ENCODE assay signal across 9 mouse cellular contexts in genomic region chr4:53738956-53739616, GRCm38 (mm10). TPM values are rescaled to one million over a fixed set of nuclear protein-coding genes. Genes with fewer than 3 reads are reported as not detected.
A peak's percentile ranks its signal among the peaks of the same experiment; 100 is the strongest.
DNase-seq lines count a peak whose midpoint lies in the region; ATAC-seq and TF ChIP-seq lines count a peak whose summit lies in the region.
"Had no signal": no experiment of that assay in that cellular context is flagged by ENCODE, and none has a peak within 500 bp of the region (broad histone marks: within the 10 kb centered on the region; RNA-seq: fewer than 3 reads in every experiment).

No protein-coding gene starts in this region.

- H3K36me3 ChIP-seq in heart, embryonic 10.5 days = peaks cover 35% of the 10 kb centered on the region
- H3K36me3 ChIP-seq in forebrain, embryonic 12.5 days (replicated peaks) = peaks cover 39% of the 10 kb centered on the region
- H3K36me3 ChIP-seq in kidney, postnatal 0 days (ENCODE audit: insufficient read depth, low read length) = 0 out of 2 replicates have a peak, but pooled peaks cover 8% of the 10 kb centered on the region
- H3K36me3 ChIP-seq in splenic B cell, adult 2 months (ENCODE audit: control insufficient read depth, insufficient read depth, low read length, poor library complexity, severe bottlenecking) = no peaks in the 10 kb centered on the region

- H3K4me3 ChIP-seq in heart, embryonic 10.5 days = no peak overlapping the region
- no peak overlapping the region for H3K4me3 ChIP-seq in forebrain, embryonic 12.5 days (replicated peaks)
- H3K4me3 ChIP-seq in kidney, postnatal 0 days (replicated peaks; ENCODE audit: low read depth, low read length) = no peak overlapping the region
- H3K4me3 ChIP-seq: limb, embryonic 15.5 days had no signal

- no peaks in the 10 kb centered on the region for H3K27me3 ChIP-seq in heart, embryonic 10.5 days (ENCODE audit: insufficient read depth, poor library complexity, severe bottlenecking)
- H3K27me3 ChIP-seq in forebrain, embryonic 12.5 days = no peaks in the 10 kb centered on the region
- H3K27me3 ChIP-seq in kidney, postnatal 0 days (ENCODE audit: insufficient read depth, low read length) = no peaks in the 10 kb centered on the region
- H3K27me3 ChIP-seq in splenic B cell, adult 2 months (ENCODE audit: control insufficient read depth, insufficient read depth, low read length, poor library complexity, severe bottlenecking) = no peaks in the 10 kb centered on the region
- H3K27me3 ChIP-seq: limb, embryonic 15.5 days had no signal

- 44% methylated on average over 6 of the region's 6 CpGs for WGBS in heart, embryonic 10.5 days
- WGBS in forebrain, embryonic 12.5 days = 39% methylated on average over 6 of the region's 6 CpGs
- 35% methylated on average over 6 of the region's 6 CpGs for WGBS in kidney, postnatal 0 days

- peak; percentile 77 for TF ChIP-seq CTCF in kidney, postnatal 0 days (IDR thresholded peaks at IDR 0.05; ENCODE audit: low read depth)

- no peak overlapping the region for H3K27ac ChIP-seq in heart, embryonic 10.5 days
- no peak overlapping the region for H3K27ac ChIP-seq in forebrain, embryonic 12.5 days
- no peak overlapping the region for H3K27ac ChIP-seq in kidney, postnatal 0 days
- H3K27ac ChIP-seq: limb, embryonic 15.5 days had no signal

- peak; percentile 46 for DNase-seq in heart, adult 8-10 months (ENCODE audit: low spot score)
- DNase-seq in heart, embryonic 10.5 days (ENCODE audit: low spot score) = no peak
- DNase-seq in B cell, adult 2 months = peak; percentile 60 to 65
- DNase-seq in ZHBTc4 (ENCODE audit: low read depth, low spot score) = peak; percentile 56
- peak; percentile 85 for DNase-seq in kidney, postnatal 0 days (ENCODE audit: low spot score)
- DNase-seq in lung, postnatal 36 days = peak; percentile 83
- DNase-seq in splenic B cell, adult 2 months (ENCODE audit: low read depth, low spot score) = peak; percentile 69

- peak; percentile 39; the same call in 1 of the 2 replicates for ATAC-seq in forebrain, embryonic 12.5 days (ENCODE audit: low FRiP score)
- ATAC-seq in kidney, postnatal 0 days (replicated peaks; ENCODE audit: low FRiP score, low read depth) = peak; percentile 21; the same call in 1 of the 2 replicates

- no peak overlapping the region for H3K4me2 ChIP-seq in forebrain, embryonic 12.5 days
- H3K4me2 ChIP-seq in kidney, postnatal 0 days (ENCODE audit: low read length) = no peak overlapping the region
- H3K4me2 ChIP-seq: limb, embryonic 15.5 days had no signal

- H3K4me1 ChIP-seq in heart, embryonic 10.5 days = no peaks in the 10 kb centered on the region
- H3K4me1 ChIP-seq in forebrain, embryonic 12.5 days = no peaks in the 10 kb centered on the region
- no peaks in the 10 kb centered on the region for H3K4me1 ChIP-seq in kidney, postnatal 0 days (replicated peaks; ENCODE audit: insufficient read depth, low read length)
- H3K4me1 ChIP-seq: limb, embryonic 15.5 days had no signal

- H3K9me3 ChIP-seq in heart, embryonic 10.5 days = no peaks in the 10 kb centered on the region
- no peaks in the 10 kb centered on the region for H3K9me3 ChIP-seq in forebrain, embryonic 12.5 days
- H3K9me3 ChIP-seq in kidney, postnatal 0 days (replicated peaks; ENCODE audit: low read length) = no peaks in the 10 kb centered on the region
- H3K9me3 ChIP-seq: limb, embryonic 15.5 days had no signal

- no peak overlapping the region for H3K9ac ChIP-seq in forebrain, embryonic 12.5 days
- H3K9ac ChIP-seq in kidney, postnatal 0 days (ENCODE audit: low read depth, low read length) = no peak overlapping the region
- H3K9ac ChIP-seq: limb, embryonic 15.5 days had no signal

RNA-seq across cellular contexts. Expression of gene Fktn, which starts 25.3 kb away (rescaled TPM):
- total RNA-seq in heart, adult 8-10 months (2022) = 10 to 100 TPM; 18.9 to 23.4 (median 21.5) TPM
- polyA plus RNA-seq in heart, embryonic 10.5 days (2016; fragmentation: Nextera tagmentation; extraction: Ambion mirVana) = 14.5 and 20.7 TPM in 2 replicates
- 21.8 and 22.7 TPM in 2 replicates for polyA plus RNA-seq in forebrain, embryonic 12.5 days (2016; fragmentation: Nextera tagmentation; extraction: Ambion mirVana)
- 13.6 and 16.3 TPM in 2 replicates for polyA plus RNA-seq in kidney, postnatal 0 days (2015; fragmentation: Nextera tagmentation; extraction: Ambion mirVana)

RNA-seq across cellular contexts. Expression of gene Tal2, which starts 40.4 kb away (rescaled TPM):
- total RNA-seq in heart, adult 8-10 months (2022) = under 1 TPM in 3 of 4 experiments, not detected in 1; 0.09 to 0.22 (median 0.09) TPM
- 0.27 and 0.31 TPM in 2 replicates for polyA plus RNA-seq in heart, embryonic 10.5 days (2016; fragmentation: Nextera tagmentation; extraction: Ambion mirVana)
- 3.1 and 5.3 TPM in 2 replicates for polyA plus RNA-seq in forebrain, embryonic 12.5 days (2016; fragmentation: Nextera tagmentation; extraction: Ambion mirVana)
- 0.22 and 0.30 TPM in 2 replicates for polyA plus RNA-seq in kidney, postnatal 0 days (2015; fragmentation: Nextera tagmentation; extraction: Ambion mirVana)
